Mouse (Mus musculus) myocyte (in vitro differentiated cells): ENCODE measurements around the gene Bcl6b. TPM values are rescaled to one million over a fixed set of nuclear protein-coding genes. Genes with fewer than 3 reads are reported as not detected.

Experiments used
- H3K27me3 ChIP-seq: one replicate; pipeline ENCODE4 v1.6.1; 2011; ENCODE audit not compliant: control insufficient read depth, insufficient read depth, insufficient read length
- H3K36me3 ChIP-seq: one replicate; pipeline ENCODE4 v1.6.1; 2011; ENCODE audit not compliant: control insufficient read depth, insufficient read depth
- H3K4me2 ChIP-seq: one replicate; pipeline ENCODE4 v1.6.1; 2011; ENCODE audit warnings: low read depth, control low read depth
- H3K4me3 ChIP-seq: one replicate; pipeline ENCODE4 v1.5.1; 2011; ENCODE audit warnings: mild to moderate bottlenecking, control low read depth, moderate library complexity
- H3K79me2 ChIP-seq: one replicate; pipeline ENCODE4 v1.6.1; 2011; ENCODE audit not compliant: control insufficient read depth, insufficient read depth
- H3ac ChIP-seq: one replicate; pipeline ENCODE4 v1.6.1; 2011; ENCODE audit not compliant: control insufficient read depth, insufficient read length
- CEBPB ChIP-seq: IDR thresholded peaks from 2 replicates; pipeline ENCODE4 v1.6.1; 2011; ENCODE audit warnings: mild to moderate bottlenecking, moderate library complexity; ENCODE audit not compliant: poor library complexity, insufficient read depth, severe bottlenecking
- E2F4 ChIP-seq: IDR thresholded peaks from one replicate; pipeline ENCODE4 v1.6.1; 2011; ENCODE audit warnings: mild to moderate bottlenecking, control low read depth, moderate library complexity; ENCODE audit not compliant: insufficient read depth
- MAX ChIP-seq: IDR thresholded peaks from one replicate; pipeline ENCODE4 v1.6.1; 2011; ENCODE audit warnings: low read depth, mild to moderate bottlenecking, control low read depth
- MYOD1 ChIP-seq, 3 experiments: IDR thresholded peaks; one replicate each; pipeline ENCODE4 v1.6.1; 2011; ENCODE audit warnings: control low read depth in 2 of 3, low read depth in 2 of 3, mild to moderate bottlenecking in 2 of 3, moderate library complexity in 1 of 3; ENCODE audit not compliant: insufficient read length in 2 of 3, control insufficient read depth in 1 of 3
- MYOG ChIP-seq, 3 experiments: IDR thresholded peaks; one replicate each; pipeline ENCODE4 v1.6.1; 2011; ENCODE audit warnings: control low read depth in 2 of 3, low read depth in 2 of 3, mild to moderate bottlenecking in 2 of 3; ENCODE audit not compliant: insufficient read length in 2 of 3, control insufficient read depth in 1 of 3, insufficient read depth in 1 of 3
- POLR2A ChIP-seq: IDR thresholded peaks from one replicate; pipeline ENCODE4 v1.6.1; 2011; ENCODE audit warnings: low read depth, mild to moderate bottlenecking, control low read depth, moderate library complexity; ENCODE audit not compliant: insufficient read length
- POLR2AphosphoS2 ChIP-seq: IDR thresholded peaks from one replicate; pipeline ENCODE4 v1.6.1; 2011; ENCODE audit warnings: low read depth, control low read depth; ENCODE audit not compliant: insufficient read length
- REST ChIP-seq: IDR thresholded peaks from one replicate; pipeline ENCODE4 v1.6.1; 2011; ENCODE audit warnings: mild to moderate bottlenecking, control low read depth, moderate library complexity; ENCODE audit not compliant: insufficient read depth, insufficient read length
- SRF ChIP-seq: IDR thresholded peaks from one replicate; pipeline ENCODE4 v1.6.1; 2011; ENCODE audit warnings: low read depth; ENCODE audit not compliant: control insufficient read depth, insufficient read length
- TCF12 ChIP-seq: IDR thresholded peaks from one replicate; pipeline ENCODE4 v1.6.1; 2011; ENCODE audit warnings: mild to moderate bottlenecking, control low read depth; ENCODE audit not compliant: poor library complexity, insufficient read depth, severe bottlenecking
- TCF3 ChIP-seq: IDR thresholded peaks from one replicate; pipeline ENCODE4 v1.6.1; 2011; ENCODE audit warnings: low read depth, control low read depth; ENCODE audit not compliant: insufficient read length
- USF1 ChIP-seq: IDR thresholded peaks from one replicate; pipeline ENCODE4 v1.6.1; 2011; ENCODE audit warnings: low read depth, mild to moderate bottlenecking, control low read depth, moderate library complexity
- polyA plus RNA-seq: library from polyadenylated mRNA; unstranded; fragments of >200 nt; fragmentation: generic; extraction: Trizol; gene quantifications from one replicate; pipeline ENCODE4 v1.2.1, GENCODE M21; 2012; ENCODE audit warnings: missing spikeins

The Bcl6b gene
- polyA plus RNA-seq, 1 experiment = 2.8 TPM

GRCm38 (mm10) chr11:70210681-70211080, 18.9 kb downstream of the Bcl6b start:
- no peak for TF ChIP-seq TCF3
- no peak overlapping the region for H3K4me3 ChIP-seq
- H3K27me3 ChIP-seq = no peaks in the 10 kb centered on the region

GRCm38 (mm10) chr11:70208778-70209388, 20.7 kb downstream of the Bcl6b start:
- H3ac ChIP-seq = no peak overlapping the region
- H3K36me3 ChIP-seq = no peaks in the 10 kb centered on the region
- no peak overlapping the region for H3K4me2 ChIP-seq
- no peaks in the 10 kb centered on the region for H3K27me3 ChIP-seq
- no peak overlapping the region for H3K4me3 ChIP-seq
- H3K79me2 ChIP-seq = no peaks in the 10 kb centered on the region
- no peak for TF ChIP-seq POLR2AphosphoS2
- TF ChIP-seq SRF = no peak
- TF ChIP-seq TCF12 = no peak
- TF ChIP-seq TCF3 = no peak
- TF ChIP-seq USF1 = no peak
- TF ChIP-seq MYOD1 (IDR thresholded peaks at IDR 0.05; ENCODE audit: control insufficient read depth in 1 of 3, insufficient read length in 2 of 3, low read depth in 2 of 3) = no peak
- TF ChIP-seq MAX = no peak
- TF ChIP-seq REST = no peak
- no peak for TF ChIP-seq POLR2A
- TF ChIP-seq MYOG (IDR thresholded peaks at IDR 0.05; ENCODE audit: control insufficient read depth in 1 of 3, insufficient read depth in 1 of 3, insufficient read length in 2 of 3, low read depth in 2 of 3) = no peak
- no peak for TF ChIP-seq E2F4
- no peak for TF ChIP-seq CEBPB

More at GRCm38 (mm10) chr11:70210681-70211080, 18.9 kb downstream of the Bcl6b start:
- H3K79me2 ChIP-seq = no peaks in the 10 kb centered on the region
- H3ac ChIP-seq = no peak overlapping the region
- peak overlapping the region; percentile 34 for H3K4me2 ChIP-seq
- H3K36me3 ChIP-seq = no peaks in the 10 kb centered on the region

GRCm38 (mm10) chr11:70207283-70207682, 22.3 kb downstream of the Bcl6b start:
- no peaks in the 10 kb centered on the region for H3K36me3 ChIP-seq
- TF ChIP-seq MAX (no peak), POLR2AphosphoS2 (no peak), TCF12 (no peak), CEBPB (no peak), REST (no peak), USF1 (no peak), MYOG (IDR thresholded peaks at IDR 0.05; ENCODE audit: control insufficient read depth in 1 of 3, insufficient read depth in 1 of 3, insufficient read length in 2 of 3, low read depth in 2 of 3) (no peak), POLR2A (no peak), E2F4 (no peak), MYOD1 (IDR thresholded peaks at IDR 0.05; ENCODE audit: control insufficient read depth in 1 of 3, insufficient read length in 2 of 3, low read depth in 2 of 3) (no peak)

GRCm38 (mm10) chr11:70206801-70207200, 22.8 kb downstream of the Bcl6b start:
- H3K79me2 ChIP-seq = no peaks in the 10 kb centered on the region
- no peak overlapping the region for H3ac ChIP-seq
- no peaks in the 10 kb centered on the region for H3K27me3 ChIP-seq
- no peak overlapping the region for H3K4me2 ChIP-seq
- no peaks in the 10 kb centered on the region for H3K36me3 ChIP-seq
- no peak overlapping the region for H3K4me3 ChIP-seq
- TF ChIP-seq POLR2AphosphoS2 (no peak), MYOG (IDR thresholded peaks at IDR 0.05; ENCODE audit: control insufficient read depth in 1 of 3, insufficient read depth in 1 of 3, insufficient read length in 2 of 3, low read depth in 2 of 3) (no peak), MYOD1 (IDR thresholded peaks at IDR 0.05; ENCODE audit: control insufficient read depth in 1 of 3, insufficient read length in 2 of 3, low read depth in 2 of 3) (no peak), REST (no peak), TCF12 (no peak), MAX (no peak), SRF (no peak)

More at GRCm38 (mm10) chr11:70207283-70207682, 22.3 kb downstream of the Bcl6b start:
- no peak overlapping the region for H3ac ChIP-seq
- no peak overlapping the region for H3K4me2 ChIP-seq
- H3K4me3 ChIP-seq = no peak overlapping the region
- no peaks in the 10 kb centered on the region for H3K27me3 ChIP-seq
- H3K79me2 ChIP-seq = no peaks in the 10 kb centered on the region

- no peaks in the 10 kb centered on the region for H3K27me3 ChIP-seq
- H3ac ChIP-seq = no peak overlapping the region
- TF ChIP-seq MYOG (IDR thresholded peaks at IDR 0.05; ENCODE audit: control insufficient read depth in 1 of 3, insufficient read depth in 1 of 3, insufficient read length in 2 of 3, low read depth in 2 of 3) = no peak
- TF ChIP-seq POLR2A = no peak
- TF ChIP-seq REST = no peak
- no peaks in the 10 kb centered on the region for H3K36me3 ChIP-seq
- H3K4me2 ChIP-seq = no peak overlapping the region
- no peaks in the 10 kb centered on the region for H3K79me2 ChIP-seq
- H3K4me3 ChIP-seq = no peak overlapping the region
Observed at GRCm38 (mm10) chr11:70201691-70202090, 27.9 kb downstream of the Bcl6b start.
